Mouse (Mus musculus): Measurements from ENCODE around the gene Fubp3. TPM values are rescaled to one million over a fixed set of nuclear protein-coding genes. Genes with fewer than 3 reads are reported as not detected.

The Fubp3 gene
- total RNA-seq, 2 experiments from 2014 or later = 48.4 to 76.8 TPM

DNA sequence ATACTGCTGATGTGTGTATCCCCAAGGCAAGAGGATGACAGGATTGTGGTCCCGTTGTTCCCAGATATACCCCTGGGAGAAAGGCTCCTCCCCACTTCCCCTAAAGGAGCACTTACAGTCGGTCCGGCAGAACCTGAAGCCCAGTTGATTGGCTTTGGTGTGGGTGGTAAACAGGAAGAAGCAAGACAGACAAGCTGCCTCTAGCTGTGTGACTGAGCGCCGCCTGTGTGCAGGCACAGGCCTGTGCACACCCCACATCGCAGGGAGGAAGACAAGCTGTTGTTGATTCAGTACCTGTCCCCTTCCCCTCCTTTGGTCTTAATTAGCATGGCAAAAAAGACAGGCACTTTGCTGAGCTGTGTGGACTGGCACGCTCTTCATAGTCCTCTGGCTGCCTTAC is 41.3 kb downstream of the Fubp3 start:
- ATAC-seq (replicated peaks; ENCODE audit: low FRiP score, low TSS enrichment, poor library complexity, severe bottlenecking) = no peak

DNA sequence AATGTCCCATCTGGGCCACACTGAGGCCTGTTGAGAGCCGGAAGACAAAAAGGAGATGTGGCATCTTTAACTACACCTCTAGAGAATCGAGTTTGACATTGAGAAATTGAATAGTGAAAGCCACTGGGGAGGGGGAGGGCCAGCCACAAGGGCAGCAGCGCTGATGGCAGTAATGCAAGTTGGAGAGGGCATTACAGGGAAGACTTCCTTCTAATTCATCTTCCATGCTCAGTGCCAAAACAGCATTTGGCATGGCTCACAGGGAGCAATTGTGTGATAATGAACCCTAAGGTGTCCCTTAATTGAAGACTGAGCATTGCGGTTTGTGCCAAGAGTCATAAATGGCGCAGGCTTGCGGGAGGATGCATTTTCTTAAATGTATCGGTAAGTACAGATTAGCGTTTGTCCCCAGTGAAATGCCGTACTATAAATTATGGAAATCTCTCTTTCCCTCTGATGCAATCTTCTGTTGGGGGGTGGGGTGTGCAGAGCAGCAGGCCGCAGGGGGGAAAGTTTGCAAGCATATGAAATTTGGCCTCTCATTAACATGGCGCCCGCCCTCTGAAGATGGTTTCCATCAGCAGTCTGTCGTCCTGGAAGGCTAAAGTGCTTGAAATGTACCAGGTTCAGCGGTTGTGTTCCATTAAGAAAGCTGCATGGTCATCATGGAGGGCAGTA is 46.2 kb downstream of the Fubp3 start:
- ATAC-seq (replicated peaks; ENCODE audit: low FRiP score, low TSS enrichment, poor library complexity, severe bottlenecking) = no peak

DNA sequence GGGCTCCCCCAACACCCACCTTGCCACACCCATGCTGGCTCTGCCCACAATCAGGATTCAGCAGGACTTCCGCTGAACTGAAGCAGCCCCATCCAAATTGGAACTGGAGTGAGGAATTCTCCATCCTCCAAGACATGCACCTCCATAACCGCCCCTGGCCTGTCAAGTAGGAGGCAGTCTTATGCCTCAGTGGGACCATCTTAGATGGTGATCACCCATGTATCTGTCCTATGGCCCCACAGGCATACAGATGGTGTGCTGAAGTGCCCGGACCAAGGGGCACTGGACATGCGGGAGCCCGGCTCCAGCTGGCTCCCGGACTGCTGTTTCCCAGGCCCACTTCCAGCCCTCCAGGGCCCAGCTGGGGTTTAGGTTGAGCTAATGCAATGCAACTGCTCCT is 46.8 kb downstream of the Fubp3 start:
- no peak for ATAC-seq (replicated peaks; ENCODE audit: low FRiP score, low TSS enrichment, poor library complexity, severe bottlenecking)

DNA sequence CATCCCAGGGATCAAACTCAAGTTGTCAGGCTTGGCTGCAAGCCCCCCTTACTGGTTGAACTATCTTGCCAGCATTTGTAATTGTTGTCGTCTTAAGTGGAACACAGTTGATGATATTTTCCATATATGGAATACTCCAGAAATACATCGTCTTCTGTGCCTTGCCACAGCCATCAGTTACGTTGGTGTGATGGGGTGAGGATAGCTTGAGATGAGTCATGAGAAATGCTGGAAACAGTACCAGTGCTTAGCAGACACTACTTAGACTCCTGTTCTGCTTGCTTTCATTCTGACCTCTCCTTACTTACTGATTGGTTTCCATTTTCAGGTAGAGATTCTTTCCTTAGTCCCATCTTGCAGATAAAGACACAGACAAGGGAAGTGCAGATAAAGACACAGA is 61.1 kb downstream of the Fubp3 start:
- ATAC-seq (replicated peaks; ENCODE audit: low FRiP score, low TSS enrichment, poor library complexity, severe bottlenecking) = no peak

DNA sequence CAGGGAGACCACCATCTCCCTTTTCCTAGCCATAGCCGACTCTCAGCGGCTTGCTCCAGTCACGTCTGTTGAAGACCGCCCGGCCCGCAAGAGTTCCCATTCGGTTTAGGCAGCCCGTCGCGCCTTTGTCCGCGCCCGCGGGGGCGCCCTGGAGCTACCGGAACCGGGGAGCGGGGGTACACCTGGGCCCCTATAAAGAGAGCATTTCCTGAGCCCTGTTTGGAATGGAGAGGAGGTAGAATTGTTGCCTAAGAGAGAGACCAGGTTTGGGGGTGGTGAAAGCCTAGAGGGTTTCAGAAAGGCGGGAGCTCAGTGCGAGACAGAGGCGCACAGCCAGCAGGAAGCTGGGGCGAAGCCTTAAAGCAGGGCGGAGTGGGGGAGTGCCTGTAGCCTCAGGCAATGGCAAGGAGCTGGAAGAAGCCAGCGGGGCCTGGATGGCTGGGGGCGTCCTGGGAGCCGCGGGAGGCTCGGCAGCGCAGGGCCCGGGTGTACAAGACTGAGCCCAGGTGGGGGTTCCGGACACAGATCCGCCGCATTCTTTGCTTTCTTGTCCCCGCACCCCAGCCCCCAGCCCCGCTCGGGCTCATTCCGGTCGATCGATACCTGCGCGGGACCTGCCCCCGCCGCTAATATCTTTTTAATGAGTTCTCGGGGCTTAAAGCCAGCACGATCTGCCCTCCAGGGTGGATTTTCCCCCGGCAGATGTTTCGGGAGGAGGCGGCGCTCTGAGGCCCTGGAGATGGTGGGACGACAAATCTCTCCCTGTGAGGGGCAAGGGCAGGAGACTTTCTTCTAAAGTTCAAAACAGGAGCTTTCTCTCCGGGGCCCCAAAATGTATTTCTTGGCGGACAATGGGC is 63.1 kb downstream of the Fubp3 start:
- ATAC-seq (replicated peaks; ENCODE audit: low FRiP score, low TSS enrichment, poor library complexity, severe bottlenecking) = no peak

DNA sequence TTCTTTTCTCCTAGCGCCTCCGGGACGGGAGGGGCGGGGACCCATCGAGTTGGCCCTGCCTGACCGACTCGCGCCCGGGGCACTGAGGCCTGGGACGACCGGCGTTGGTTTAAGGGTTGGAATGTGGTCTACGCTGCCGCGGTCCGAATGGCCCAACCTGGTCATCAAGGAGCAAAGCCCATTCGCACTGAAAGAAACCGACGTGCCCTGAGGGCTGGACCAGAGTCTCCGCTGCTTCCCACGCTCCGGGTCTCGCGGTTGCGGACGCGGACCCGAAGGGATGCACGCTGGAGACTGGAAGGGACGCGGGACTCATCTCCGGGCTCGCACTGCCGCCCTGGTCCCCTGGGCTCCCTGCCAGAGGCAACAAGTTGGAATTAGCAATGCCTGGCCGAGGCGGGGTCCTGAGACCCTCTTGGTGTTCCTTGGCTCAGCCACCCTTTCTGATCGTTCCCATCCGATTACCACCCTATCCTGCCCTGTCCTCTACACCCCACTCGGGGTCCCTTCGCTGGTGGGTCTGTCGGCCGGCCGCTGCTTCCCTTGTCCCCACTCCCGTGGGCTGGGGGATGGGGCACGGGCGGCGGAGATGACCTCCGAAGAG is 63.8 kb downstream of the Fubp3 start:
- no peak for ATAC-seq (replicated peaks; ENCODE audit: low FRiP score, low TSS enrichment, poor library complexity, severe bottlenecking)

DNA sequence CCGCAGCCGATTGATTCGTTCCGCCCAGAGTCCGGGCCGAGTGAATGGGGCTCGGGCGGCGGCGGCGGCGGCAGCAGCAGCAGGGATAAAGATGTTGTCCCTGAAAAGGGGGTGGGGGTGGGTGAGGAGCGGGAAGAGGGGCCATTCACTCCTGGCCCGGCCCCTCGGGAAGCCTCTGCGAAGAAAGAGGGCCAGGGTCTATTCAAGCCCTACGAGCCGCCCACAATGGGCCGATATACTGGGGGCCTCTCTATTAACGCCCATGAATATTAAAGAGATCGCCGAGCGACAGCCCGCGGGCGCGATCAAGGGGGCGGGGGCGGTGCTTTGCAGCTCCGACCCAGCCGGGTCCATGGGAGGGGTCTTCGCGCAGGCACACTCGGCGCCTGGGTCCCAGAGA is 64.3 kb downstream of the Fubp3 start:
- ATAC-seq (replicated peaks; ENCODE audit: low FRiP score, low TSS enrichment, poor library complexity, severe bottlenecking) = no peak

DNA sequence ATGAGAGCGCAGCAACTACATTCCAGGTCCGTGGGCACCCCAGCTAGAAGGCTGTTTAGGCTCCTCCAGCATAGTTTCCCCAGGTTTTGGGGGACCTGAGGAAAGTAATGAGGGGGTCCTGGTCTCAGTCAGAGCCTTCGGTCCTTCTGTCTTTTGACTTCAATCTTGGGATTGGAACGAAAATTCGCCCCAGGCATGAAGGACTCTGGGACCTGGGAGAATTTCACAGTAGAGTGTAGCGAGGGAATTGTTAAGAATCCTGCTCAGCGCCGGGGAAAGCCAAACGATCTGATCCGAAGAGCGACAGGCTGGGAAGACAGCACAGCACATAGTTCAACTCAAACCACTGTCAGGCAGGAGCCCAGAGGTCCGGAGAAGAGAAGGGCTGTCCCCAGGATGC is 64.9 kb downstream of the Fubp3 start:
- no peak for ATAC-seq (replicated peaks; ENCODE audit: low FRiP score, low TSS enrichment, poor library complexity, severe bottlenecking)

DNA sequence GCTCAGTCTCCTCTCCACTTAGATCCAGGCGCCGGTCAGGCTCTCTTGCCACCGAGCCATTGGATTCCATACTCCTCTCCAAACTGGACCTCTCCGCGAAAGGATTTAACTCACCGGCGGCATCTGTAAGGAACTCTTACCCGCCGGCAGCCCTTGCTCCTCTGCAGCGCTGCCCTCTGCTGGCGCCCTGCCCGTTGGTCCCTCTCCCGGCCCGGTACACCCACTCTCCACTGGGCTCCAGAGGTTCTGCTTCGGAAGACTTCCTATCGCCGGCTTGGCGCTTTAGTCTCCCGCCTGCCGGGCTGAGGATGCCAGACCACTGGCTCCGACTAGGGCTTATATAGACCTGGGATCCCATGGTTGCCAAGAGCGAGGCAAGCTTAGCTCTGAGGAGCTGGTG is 65.4 kb downstream of the Fubp3 start:
- ATAC-seq (replicated peaks; ENCODE audit: low FRiP score, low TSS enrichment, poor library complexity, severe bottlenecking) = no peak

DNA sequence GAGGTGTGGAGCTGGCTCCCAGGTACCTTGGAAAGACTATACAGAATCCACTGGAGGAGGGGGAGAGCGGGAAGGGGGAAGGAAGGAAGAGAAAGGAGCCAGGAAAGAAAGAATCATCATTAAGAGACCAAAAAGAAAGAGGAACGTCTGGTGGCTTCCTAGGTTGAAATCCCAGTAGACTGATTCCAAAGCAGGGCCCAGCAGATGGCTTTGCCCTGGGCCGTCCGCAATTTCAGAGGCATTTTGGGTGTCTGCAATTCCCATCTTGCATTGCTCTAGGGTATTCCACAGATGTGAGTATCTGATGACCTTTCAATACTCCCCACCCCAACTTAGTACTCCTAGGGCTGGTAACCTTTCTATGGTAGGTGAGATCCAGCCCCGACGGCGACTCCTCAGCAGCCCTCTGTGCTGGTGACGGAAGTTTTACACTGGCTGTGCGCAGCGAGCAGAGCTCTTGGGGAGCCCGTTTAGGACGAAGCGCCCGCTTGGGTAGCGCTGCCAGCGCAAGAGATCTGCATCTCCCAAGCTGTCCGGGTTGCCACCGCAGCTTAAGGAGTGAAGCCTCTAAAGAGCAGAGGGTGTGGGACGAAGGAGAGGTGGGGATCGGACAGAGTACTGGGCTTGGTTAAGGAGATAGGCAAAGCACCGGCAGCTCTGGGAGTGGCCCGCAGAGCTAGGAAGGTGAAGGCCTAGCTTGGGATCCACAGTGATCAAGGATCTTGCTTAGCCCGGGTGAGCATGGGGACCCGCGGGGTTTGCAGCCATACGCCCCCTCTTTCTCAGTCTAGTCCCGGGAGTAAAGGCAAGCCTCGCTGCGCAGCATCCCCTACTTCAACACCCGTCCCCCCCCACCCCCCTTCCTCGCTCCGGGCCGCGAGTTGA is 66.4 kb downstream of the Fubp3 start:
- ATAC-seq (replicated peaks; ENCODE audit: low FRiP score, low TSS enrichment, poor library complexity, severe bottlenecking) = no peak

DNA sequence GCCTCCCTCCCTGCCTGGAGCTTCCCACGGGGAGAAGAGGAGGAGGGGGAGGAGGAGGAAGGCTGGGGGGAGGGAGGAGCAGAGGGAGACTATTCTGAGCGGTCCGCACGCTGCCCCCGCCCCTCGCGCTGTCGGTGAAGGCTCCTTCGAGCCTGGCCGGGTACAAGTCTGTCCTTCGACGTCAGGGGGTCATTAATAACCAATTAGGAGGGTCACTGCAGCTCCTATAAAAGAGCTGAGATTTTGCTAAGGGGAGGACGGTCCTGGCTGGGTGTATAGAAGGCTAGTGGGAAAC is 67.0 kb downstream of the Fubp3 start:
- no peak for ATAC-seq (replicated peaks; ENCODE audit: low FRiP score, low TSS enrichment, poor library complexity, severe bottlenecking)

DNA sequence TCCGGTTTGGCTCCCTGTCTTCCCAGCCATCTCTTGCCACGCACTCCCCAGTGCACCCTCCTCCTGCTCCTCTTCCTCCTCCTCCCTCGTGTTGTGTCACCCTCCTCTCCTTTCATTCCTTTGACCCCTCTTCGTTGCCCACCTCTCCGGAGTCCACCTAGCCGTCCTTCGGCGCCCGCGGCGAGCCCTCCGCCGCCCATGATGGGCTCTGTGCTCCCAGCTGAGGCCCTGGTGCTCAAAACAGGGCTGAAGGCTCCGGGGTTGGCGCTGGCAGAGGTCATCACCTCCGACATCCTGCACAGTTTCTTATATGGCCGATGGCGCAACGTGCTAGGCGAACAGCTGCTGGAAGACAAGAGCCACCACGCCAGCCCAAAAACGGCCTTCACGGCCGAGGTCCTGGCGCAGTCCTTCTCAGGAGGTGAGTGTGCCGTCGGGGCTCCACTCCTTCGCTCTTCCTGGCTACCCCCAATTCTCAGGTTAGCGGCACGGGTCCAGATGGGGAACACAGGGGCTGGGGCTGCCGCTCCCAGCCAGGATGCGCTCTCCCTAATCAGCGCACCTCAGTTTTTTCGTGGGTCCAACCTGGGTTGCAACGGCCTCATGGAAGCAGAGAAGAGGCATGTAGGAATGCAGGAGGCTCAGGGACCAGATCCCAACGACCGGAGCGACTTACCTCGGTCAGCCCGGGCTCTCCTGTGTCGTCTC is 67.6 kb downstream of the Fubp3 start, which contains the start of gene Prdm12:
Gene Prdm12 (plus strand): TSS at position 137 of the 708 bp plus-strand sequence.
- no peak for ATAC-seq (replicated peaks; ENCODE audit: low FRiP score, low TSS enrichment, poor library complexity, severe bottlenecking)

DNA sequence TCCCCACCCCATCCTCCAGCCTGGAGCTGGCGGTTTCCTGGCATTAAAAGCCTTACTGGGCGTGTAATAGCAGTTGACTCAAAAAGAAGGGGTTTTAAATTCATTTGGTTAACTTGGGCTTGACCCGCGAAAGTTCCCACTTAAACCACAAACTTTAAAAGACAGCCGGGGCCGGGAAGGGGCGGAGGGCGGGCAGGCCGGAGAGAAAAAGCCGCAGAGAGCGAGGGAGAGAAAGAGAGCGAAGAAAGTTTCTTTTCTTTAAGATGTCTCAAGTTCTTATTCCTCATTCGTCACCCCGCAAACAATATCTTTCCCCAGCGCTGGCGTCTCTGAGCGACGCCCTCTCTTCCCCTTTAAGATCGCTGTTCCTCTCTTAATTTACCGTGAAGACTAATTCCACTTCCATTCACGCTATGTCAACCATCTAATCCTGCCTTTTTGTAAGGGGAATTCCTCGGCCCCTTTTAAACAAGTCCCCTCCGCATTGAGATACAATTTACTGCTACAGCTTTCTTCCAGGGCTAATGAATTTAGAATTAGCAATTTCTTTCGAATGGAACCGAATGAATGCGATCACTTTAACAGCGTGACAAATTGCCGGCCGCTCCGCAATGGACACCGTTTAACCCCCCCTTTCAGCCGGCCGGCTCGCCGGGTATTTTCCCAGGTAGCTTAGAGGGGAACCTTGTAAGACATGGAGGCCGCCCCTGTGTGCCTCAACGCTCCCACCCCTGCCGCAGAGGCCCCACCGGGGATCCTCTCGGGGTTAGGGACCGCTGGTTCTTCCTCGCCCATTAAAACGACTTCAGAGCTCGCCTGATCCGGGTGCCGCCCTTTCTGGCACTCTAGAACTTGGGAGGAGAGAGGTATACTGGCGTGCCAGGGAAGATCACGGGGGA is 68.4 kb downstream of the Fubp3 start:
- no peak for ATAC-seq (replicated peaks; ENCODE audit: low FRiP score, low TSS enrichment, poor library complexity, severe bottlenecking)

DNA sequence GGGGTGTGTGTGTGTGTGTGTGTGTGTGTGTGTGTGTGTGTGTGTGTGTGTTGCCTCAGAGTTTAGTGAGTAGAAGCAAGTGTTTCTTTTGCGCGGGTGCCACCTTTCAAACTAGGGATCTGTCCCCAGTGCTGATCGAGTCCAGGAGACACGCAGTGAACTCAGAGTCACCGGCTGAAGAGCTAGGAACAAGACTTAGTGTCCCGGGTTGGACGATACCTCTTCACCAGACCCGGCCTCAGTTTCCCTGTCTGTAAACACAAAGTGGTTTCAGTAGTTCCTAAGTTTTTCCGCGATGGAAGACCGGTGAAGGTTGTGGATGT is 69.0 kb downstream of the Fubp3 start:
- ATAC-seq (replicated peaks; ENCODE audit: low FRiP score, low TSS enrichment, poor library complexity, severe bottlenecking) = no peak

DNA sequence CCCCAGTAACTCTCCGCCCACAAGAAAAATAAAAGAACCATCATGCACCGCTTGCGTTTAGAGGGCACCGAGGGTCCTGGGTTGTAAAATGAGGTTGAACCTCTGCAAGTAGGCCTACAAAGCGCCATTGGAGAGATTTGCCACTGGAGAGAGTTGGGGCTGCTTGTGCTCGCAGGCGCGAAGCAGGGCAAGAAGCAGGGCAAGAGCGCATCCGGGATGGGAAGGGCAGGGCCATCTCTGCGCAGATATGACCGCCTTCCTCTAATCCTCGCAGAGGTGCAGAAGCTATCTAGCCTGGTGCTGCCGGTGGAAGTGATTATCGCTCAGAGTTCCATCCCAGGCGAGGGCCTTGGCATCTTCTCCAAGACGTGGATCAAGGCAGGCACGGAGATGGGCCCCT is 69.5 kb downstream of the Fubp3 start:
- no peak for ATAC-seq (replicated peaks; ENCODE audit: low FRiP score, low TSS enrichment, poor library complexity, severe bottlenecking)

DNA sequence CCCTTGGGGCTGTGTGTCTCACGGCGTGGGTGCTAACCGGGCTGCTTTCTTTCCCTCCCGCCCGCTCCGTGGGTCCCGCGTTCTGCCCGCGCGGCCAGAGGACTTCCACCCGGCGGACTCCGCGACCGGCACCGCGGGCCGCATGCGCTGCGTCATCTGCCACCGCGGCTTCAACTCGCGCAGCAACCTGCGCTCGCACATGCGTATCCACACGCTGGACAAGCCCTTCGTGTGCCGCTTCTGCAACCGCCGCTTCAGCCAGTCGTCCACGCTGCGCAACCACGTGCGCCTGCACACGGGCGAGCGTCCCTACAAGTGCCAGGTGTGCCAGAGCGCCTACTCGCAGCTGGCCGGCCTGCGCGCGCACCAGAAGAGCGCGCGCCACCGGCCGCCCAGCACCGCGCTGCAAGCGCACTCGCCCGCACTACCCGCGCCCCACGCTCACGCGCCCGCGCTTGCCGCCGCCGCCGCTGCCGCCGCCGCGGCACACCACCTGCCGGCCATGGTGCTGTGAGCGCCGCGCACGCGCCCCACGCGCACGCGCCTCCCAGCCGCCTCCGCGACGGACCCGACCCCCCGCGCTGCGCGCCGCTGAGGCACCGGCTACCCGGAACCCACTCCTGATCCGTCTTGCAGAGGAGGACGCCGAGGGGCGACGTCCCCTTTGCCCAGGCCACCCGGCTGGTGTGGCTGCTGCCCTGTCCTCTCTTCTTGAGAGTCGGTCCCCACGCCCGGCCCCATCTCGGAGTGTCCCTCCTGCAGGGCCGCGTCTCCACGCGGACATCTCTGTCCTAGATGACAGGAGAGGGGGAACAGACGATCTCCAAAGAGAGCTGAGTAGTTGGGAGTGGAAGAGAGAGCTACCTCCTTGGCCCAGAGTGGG is 81.8 kb downstream of the Fubp3 start:
- no peak for ATAC-seq (replicated peaks; ENCODE audit: low FRiP score, low TSS enrichment, poor library complexity, severe bottlenecking)

DNA sequence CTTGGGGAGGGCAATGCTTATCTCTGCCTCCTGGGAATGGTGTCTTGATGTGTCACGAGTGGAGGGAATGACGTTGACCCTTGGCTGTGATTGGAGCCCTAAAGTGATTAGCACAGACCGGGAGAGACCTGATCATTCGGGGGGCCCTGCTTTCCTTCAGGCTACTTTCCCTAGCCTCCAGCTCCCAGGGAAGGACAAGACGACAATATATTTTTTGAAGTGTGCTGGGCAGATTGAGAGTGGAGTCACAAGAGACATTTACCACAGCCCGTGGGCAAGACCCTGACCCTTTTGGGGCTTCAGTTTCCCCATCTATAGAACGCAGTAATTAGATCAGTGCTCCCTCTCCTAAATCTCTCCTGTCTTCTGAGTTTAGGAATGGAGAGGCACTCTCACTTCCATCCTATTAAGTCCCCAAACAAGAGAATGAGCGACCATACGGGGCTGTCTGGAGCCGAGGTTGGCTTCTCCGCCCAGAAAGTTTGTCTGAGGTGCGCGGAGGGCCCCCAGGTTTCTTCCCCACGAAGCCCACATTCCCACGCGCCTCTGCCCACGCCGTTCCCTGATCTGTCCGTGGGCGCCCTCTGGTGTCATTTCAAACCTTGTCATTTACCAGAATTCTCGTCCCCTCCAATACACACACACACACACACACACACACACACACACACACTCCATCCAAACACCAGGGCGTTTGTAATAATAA is 82.6 kb downstream of the Fubp3 start:
- no peak for ATAC-seq (replicated peaks; ENCODE audit: low FRiP score, low TSS enrichment, poor library complexity, severe bottlenecking)

Data from megakaryocyte-erythroid progenitor cell, adult 5-6 weeks (primary cell).